Mouse (Mus musculus) thymus, adult 2 months (tissue): ENCODE results near the gene Depp1.

ENCODE experiments used
- CTCF ChIP-seq: fragments of 200-500 bp; IDR thresholded peaks from 2 replicates; pipeline ENCODE4 v1.5.1; 2012; ENCODE audit warnings: mild to moderate bottlenecking, control low read depth, low read length, moderate library complexity, borderline replicate concordance; ENCODE audit not compliant: control insufficient read depth, poor library complexity, insufficient read depth; ENCODE audit errors: extremely low read depth
- POLR2A ChIP-seq: fragments of 200-500 bp; IDR thresholded peaks from 2 replicates; pipeline ENCODE4 v1.6.1; 2012; ENCODE audit warnings: mild to moderate bottlenecking, low read length, control low read depth, moderate library complexity; ENCODE audit not compliant: control insufficient read depth, poor library complexity, insufficient read depth; ENCODE audit errors: extremely low read depth

DNA sequence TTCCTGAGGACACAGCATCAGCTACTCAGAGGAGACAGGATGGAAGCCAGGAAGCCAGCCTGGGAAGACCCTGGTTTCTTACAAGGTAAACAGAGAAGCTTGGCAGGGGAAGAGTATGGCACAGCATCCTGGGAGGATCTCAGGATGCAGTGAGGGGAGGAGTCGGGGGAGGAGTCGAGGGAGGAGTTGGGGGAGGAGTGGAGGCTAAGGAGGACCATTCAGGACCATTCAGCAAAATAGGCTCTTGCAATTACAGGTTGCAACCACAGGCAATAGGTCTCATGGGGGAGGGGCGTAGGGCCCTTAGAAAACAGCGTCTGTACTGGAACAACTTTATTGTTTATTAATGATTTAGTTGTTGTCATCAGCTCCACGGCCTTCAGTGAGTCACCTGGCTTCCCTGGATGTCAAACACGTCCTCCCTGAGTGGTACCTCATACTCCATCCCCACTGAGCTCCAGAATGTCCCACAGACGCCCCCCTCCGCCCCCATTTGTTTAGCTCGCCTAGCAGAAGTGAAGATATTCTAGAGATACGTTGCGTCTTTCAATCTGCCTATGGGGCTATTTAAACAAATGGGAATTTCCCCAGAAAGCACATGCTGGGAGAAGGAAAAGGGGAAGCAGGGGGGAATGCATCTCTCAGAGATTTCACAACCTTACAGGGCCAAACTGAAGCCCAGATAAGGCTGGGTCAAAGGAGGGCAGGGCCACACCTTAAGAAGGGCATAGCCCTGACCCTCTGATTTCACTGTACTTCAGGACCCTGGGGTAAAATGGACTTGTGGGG lies 18.5 kb downstream of the Depp1 start:
- no peak for TF ChIP-seq CTCF
- no peak for TF ChIP-seq POLR2A
